Mouse (Mus musculus) G1E-ER4 (cell line): Measurements from ENCODE around the gene Gpr4. TPM values are rescaled to one million over a fixed set of nuclear protein-coding genes. Genes with fewer than 3 reads are reported as not detected.

ENCODE experiments used
- GATA1 ChIP-seq: IDR thresholded peaks from one replicate; pipeline ENCODE4 v1.8.0; 2012; ENCODE audit warnings: low read length, inconsistent platforms
- polyA plus RNA-seq: library from polyadenylated mRNA; stranded (reverse); fragments of >175 nt; gene quantifications from 2 replicates; pipeline ENCODE4 v1.2.3, GENCODE M21; 2012

The Gpr4 gene
- polyA plus RNA-seq, 1 experiment: 0.17 TPM

- no peak for TF ChIP-seq GATA1
Observed at GRCm38 (mm10) chr7:19258336-19258735, 46.0 kb downstream of the Gpr4 start.

GRCm38 (mm10) chr7:19265147-19265546 lies 52.8 kb downstream of the Gpr4 start:
- TF ChIP-seq GATA1: no peak

GRCm38 (mm10) chr7:19265928-19266822 lies 53.8 kb downstream of the Gpr4 start:
- no peak for TF ChIP-seq GATA1

DNA sequence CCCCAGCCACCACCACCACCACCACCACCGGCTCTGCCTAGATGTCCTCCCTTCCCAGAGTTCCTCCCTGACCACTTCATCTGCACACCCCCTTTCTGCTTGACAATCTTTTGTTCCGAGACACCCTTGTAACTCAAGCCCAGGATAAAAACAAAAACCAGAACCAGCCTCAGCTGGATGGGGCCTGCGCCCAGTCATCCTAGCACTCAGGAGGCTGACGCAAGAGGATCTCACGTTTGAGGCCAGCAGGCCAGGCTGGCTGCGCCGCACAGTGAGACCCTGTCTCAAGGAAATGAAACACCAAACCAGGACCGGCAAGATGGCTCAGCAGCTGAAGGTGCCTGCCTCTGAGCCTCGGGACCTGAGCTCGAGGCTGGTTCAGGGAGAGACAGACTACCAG lies 54.7 kb downstream of the Gpr4 start:
- TF ChIP-seq GATA1: no peak

DNA sequence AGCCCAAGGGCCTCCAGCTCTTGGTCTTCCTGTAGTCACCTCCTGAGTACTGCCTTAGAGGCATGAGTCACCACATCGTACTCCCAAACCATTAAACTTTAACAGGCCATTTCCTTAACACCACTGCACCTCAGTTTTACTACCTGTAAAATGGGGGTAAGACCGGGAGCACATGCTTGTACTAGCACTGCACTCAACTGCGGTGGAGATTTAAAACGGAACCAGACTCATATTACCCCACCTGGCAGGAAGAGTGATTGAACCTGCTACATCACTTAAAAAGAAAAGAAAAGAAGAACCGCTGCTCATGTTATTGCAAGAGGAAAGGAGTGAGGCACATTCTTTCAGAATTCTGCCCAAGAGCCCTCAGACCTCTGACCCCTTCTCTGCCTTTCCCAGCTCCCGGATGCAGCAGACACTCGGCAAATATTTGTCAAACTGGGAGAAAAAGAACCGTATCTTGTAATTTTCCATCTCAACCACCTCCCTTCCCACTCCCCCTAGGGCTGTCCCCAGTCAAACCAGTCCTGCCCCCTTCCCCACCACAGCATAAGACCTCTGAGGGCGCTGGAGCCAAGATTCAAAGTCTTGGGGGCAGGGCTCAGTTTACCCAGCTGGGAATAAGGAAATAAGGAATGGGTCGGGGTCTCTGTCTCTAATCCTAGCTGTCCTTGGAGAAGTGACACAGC lies 56.8 kb downstream of the Gpr4 start:
- no peak for TF ChIP-seq GATA1

DNA sequence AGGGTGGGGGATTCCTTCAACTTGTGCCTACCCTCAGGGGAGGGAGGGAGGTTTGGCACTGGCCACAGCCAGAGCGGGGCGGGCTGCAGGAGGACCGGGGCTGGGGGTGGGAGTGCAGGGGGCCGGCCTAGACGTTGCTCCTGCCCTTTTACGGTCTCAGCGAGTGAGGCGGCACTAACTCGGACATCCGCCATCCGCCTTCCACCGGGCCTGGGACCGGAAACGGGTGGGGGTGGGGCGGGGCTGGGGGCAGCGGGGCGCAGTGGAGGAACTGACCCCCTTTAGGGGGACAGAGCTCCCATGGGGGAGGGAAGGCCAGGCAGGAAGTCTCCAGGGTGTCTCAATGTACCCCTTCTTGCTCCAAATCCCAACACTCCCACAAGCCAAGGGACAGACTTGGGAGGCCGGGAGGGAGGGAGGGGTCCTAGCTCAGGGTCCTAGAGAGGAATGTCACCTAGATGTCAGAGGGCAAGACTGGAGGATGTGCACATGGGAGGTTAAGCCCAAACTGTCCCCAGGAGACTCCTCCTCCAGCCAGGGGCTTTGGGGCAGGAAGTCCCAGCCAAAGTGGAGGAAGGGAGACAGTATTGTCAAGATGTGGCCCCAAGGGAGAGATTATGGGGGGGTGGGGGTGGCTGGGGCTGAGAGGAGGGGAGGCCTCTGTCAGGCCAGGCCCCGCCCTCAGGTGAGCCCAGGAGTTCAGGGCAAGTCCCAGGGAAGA lies 57.5 kb downstream of the Gpr4 start:
- TF ChIP-seq GATA1: no peak

- no peak for TF ChIP-seq GATA1
Observed at GRCm38 (mm10) chr7:19270509-19271237, 58.3 kb downstream of the Gpr4 start.

- TF ChIP-seq GATA1: no peak
Observed at GRCm38 (mm10) chr7:19271238-19272172, 59.2 kb downstream of the Gpr4 start, which contains the start of gene Vasp. Gene Vasp, minus strand, starts transcription at chr7:19271817.

DNA sequence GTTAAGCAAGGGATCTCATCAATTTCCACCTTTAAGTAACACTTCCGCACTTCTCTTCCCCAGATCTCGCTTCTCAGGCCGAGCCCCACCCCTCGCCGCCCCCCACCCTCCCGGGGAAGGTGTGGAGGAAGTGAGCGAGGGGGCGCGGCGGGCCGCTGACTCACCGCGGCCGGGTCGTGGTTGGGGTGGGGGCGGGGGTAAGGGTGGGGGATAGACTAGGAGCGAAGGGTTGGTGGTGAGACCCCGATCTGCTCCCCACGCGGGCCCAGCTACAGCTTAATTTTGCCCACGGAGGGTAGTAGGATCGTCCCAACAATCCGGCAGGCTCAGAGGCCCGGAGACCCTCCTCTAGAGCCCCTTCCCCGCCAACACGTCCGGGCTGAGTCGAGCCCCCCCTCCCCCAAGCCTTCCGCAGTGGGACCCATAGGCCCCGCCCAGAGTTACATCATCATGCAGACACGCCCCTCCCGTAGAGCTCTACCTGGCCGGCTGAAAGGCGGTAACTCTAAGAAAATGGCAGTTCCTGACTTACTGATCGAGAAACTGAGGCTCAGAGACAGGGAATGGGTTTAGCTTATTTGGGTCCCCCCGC lies 59.9 kb downstream of the Gpr4 start:
- no peak for TF ChIP-seq GATA1

Other genes starting within 250 kb of the Gpr4 start
- gene Nanos2, start 225.1 kb upstream of the Gpr4 start, polyA plus RNA-seq: not detected in 2 replicates
- gene Mypop, start 221.3 kb upstream of the Gpr4 start, polyA plus RNA-seq: 32.1 and 38.6 TPM in 2 replicates
- gene Irf2bp1, start 208.5 kb upstream of the Gpr4 start, polyA plus RNA-seq: 175 and 217 TPM in 2 replicates
- gene Foxa3, start 189.0 kb upstream of the Gpr4 start, polyA plus RNA-seq: 0.04 TPM in 1 of 2 replicates, not detected in the other
- gene Sympk, start 188.2 kb upstream of the Gpr4 start, polyA plus RNA-seq: 336 and 348 TPM in 2 replicates
- 0.04 and 0.06 TPM in 2 replicates for gene Rsph6a, start 157.8 kb upstream of the Gpr4 start, polyA plus RNA-seq
- 170 and 197 TPM in 2 replicates for gene Dmwd, start 136.3 kb upstream of the Gpr4 start, polyA plus RNA-seq
- 71.8 and 88.9 TPM in 2 replicates for gene Dmpk, start 128.7 kb upstream of the Gpr4 start, polyA plus RNA-seq
- 20.3 and 21.4 TPM in 2 replicates for gene Six5, start 117.9 kb upstream of the Gpr4 start, polyA plus RNA-seq
- not detected in 2 replicates for gene Gm4969, start 94.2 kb upstream of the Gpr4 start, polyA plus RNA-seq
- gene Fbxo46, start 92.7 kb upstream of the Gpr4 start, polyA plus RNA-seq: 26.5 and 28.7 TPM in 2 replicates
- 11.6 and 11.8 TPM in 2 replicates for gene Qpctl, start 63.2 kb upstream of the Gpr4 start, polyA plus RNA-seq
- gene Snrpd2, start 62.8 kb upstream of the Gpr4 start, polyA plus RNA-seq: 80.6 and 135 TPM in 2 replicates
- gene Gipr, start 46.4 kb upstream of the Gpr4 start, polyA plus RNA-seq: 2.0 and 3.0 TPM in 2 replicates
- 26.9 and 30.2 TPM in 2 replicates for gene Eml2, start 36.1 kb upstream of the Gpr4 start, polyA plus RNA-seq
- gene Opa3, start 15.8 kb downstream of the Gpr4 start, polyA plus RNA-seq: 15.7 and 17.2 TPM in 2 replicates
- 588 and 783 TPM in 2 replicates for gene Vasp, start 59.3 kb downstream of the Gpr4 start, polyA plus RNA-seq
- gene Ppm1n, start 67.5 kb downstream of the Gpr4 start, polyA plus RNA-seq: not detected in 2 replicates
- gene Rtn2, start 70.1 kb downstream of the Gpr4 start, polyA plus RNA-seq: 0.65 and 0.72 TPM in 2 replicates
- gene Fosb, start 97.5 kb downstream of the Gpr4 start, polyA plus RNA-seq: 0.52 and 0.54 TPM in 2 replicates
- 109 and 133 TPM in 2 replicates for gene Ercc1, start 132.2 kb downstream of the Gpr4 start, polyA plus RNA-seq
- 68.3 and 117 TPM in 2 replicates for gene Cd3eap, start 146.9 kb downstream of the Gpr4 start, polyA plus RNA-seq
- 37.2 and 45.4 TPM in 2 replicates for gene Ppp1r13l, start 147.2 kb downstream of the Gpr4 start, polyA plus RNA-seq
- gene Ercc2, start 169.5 kb downstream of the Gpr4 start, polyA plus RNA-seq: 59.8 and 60.3 TPM in 2 replicates
- 0.23 and 0.25 TPM in 2 replicates for gene Klc3, start 191.6 kb downstream of the Gpr4 start, polyA plus RNA-seq
- not detected in 2 replicates for gene Ckm, start 192.2 kb downstream of the Gpr4 start, polyA plus RNA-seq
- 45.0 and 67.8 TPM in 2 replicates for gene Mark4, start 246.3 kb downstream of the Gpr4 start, polyA plus RNA-seq